Mouse (Mus musculus): ENCODE data around the gene Tecpr1. TPM values are rescaled to one million over a fixed set of nuclear protein-coding genes. Genes with fewer than 3 reads are reported as not detected.

The Tecpr1 gene
- polyA plus RNA-seq, 1 experiment from 2014 or later, result 27.4 TPM

- Histone ChIP-seq H3K27me3 (no peaks in the 10 kb centered on the region), H3K4me3 (peak overlapping the region; percentile 99), H3K9me3 (no peaks in the 10 kb centered on the region), H3K36me3 (peaks cover 25% of the 10 kb centered on the region), H3K27ac (0 out of 2 replicates have a peak overlapping the region, but pooled peaks have one; percentile 60), H3K4me1 (peaks cover 43% of the 10 kb centered on the region), H3K4me2 (replicated peaks) (peak overlapping the region; percentile 72), H3K9ac (peak overlapping the region; percentile 50)
- 7% methylated on average over 2 of the region's 2 CpGs for WGBS
- ATAC-seq (ENCODE audit: insufficient number of reproducible peaks, insufficient read depth, low FRiP score, low TSS enrichment), result no peak
Observed at GRCm38 (mm10) chr5:144258687-144259086, 35.3 kb upstream of the Tecpr1 start.

GRCm38 (mm10) chr5:144258131-144258611, 34.8 kb upstream of the Tecpr1 start:
- ATAC-seq (ENCODE audit: insufficient number of reproducible peaks, insufficient read depth, low FRiP score, low TSS enrichment), result no peak
- Histone ChIP-seq H3K36me3 (peaks cover 20% of the 10 kb centered on the region), H3K4me1 (peaks cover 43% of the 10 kb centered on the region), H3K4me3 (peak overlapping the region; percentile 99), H3K27ac (0 out of 2 replicates have a peak overlapping the region, but pooled peaks have one; percentile 60), H3K9ac (peak overlapping the region; percentile 98), H3K27me3 (no peaks in the 10 kb centered on the region), H3K9me3 (no peaks in the 10 kb centered on the region), H3K4me2 (replicated peaks) (peak overlapping the region; percentile 72)
- WGBS, result 25% methylated on average over 14 of the region's 14 CpGs

GRCm38 (mm10) chr5:144257451-144258110, 34.2 kb upstream of the Tecpr1 start:
- H3K9me3 ChIP-seq, result no peaks in the 10 kb centered on the region
- no peaks in the 10 kb centered on the region for H3K27me3 ChIP-seq
- H3K36me3 ChIP-seq, result peaks cover 16% of the 10 kb centered on the region
- 0 out of 2 replicates have a peak overlapping the region, but pooled peaks have one; percentile 3 for H3K27ac ChIP-seq
- ATAC-seq (ENCODE audit: insufficient number of reproducible peaks, insufficient read depth, low FRiP score, low TSS enrichment), result no peak
- peak overlapping the region; percentile 72 for H3K4me2 ChIP-seq (replicated peaks)
- 66% methylated on average over 3 of the region's 3 CpGs for WGBS
- peak overlapping the region; percentile 99 for H3K4me3 ChIP-seq
- H3K9ac ChIP-seq, result peak overlapping the region; percentile 98
- peaks cover 43% of the 10 kb centered on the region for H3K4me1 ChIP-seq

GRCm38 (mm10) chr5:144256888-144257287, 33.5 kb upstream of the Tecpr1 start:
- H3K36me3 ChIP-seq, result peaks cover 14% of the 10 kb centered on the region; the same call in 1 of the 2 replicates
- H3K4me1 ChIP-seq, result peaks cover 40% of the 10 kb centered on the region
- H3K9me3 ChIP-seq, result no peaks in the 10 kb centered on the region
- H3K27me3 ChIP-seq, result no peaks in the 10 kb centered on the region
- ATAC-seq (ENCODE audit: insufficient number of reproducible peaks, insufficient read depth, low FRiP score, low TSS enrichment), result no peak
- 28% methylated on average over 1 of the region's 1 CpGs for WGBS
- peak overlapping the region; percentile 95 for H3K27ac ChIP-seq
- H3K4me3 ChIP-seq, result peak overlapping the region; percentile 99
- H3K4me2 ChIP-seq (replicated peaks), result peak overlapping the region; percentile 72
- peak overlapping the region; percentile 98 for H3K9ac ChIP-seq

DNA sequence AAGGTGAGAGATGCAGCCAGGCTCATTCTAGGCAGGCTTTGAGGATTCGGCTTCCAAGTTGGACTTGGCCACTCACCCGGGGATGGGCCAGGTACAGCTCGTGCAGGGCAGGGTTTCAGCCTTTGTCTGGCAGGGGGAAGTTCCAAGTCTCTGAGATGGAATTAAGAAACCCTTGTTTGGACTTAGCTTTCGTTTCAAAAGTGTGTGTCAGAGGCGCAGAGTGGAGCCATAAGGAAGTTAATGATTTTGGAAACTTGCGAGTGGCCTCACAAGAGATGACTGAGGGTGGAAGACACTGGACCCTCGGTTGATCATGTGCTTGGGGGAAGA, 33.1 kb upstream of the Tecpr1 start:
- peaks cover 14% of the 10 kb centered on the region; the same call in 1 of the 2 replicates for H3K36me3 ChIP-seq
- peak overlapping the region; percentile 99 for H3K4me3 ChIP-seq
- no peaks in the 10 kb centered on the region for H3K27me3 ChIP-seq
- no peaks in the 10 kb centered on the region for H3K9me3 ChIP-seq
- peak overlapping the region; percentile 72 for H3K4me2 ChIP-seq (replicated peaks)
- peaks cover 37% of the 10 kb centered on the region for H3K4me1 ChIP-seq
- peak overlapping the region; percentile 95 for H3K27ac ChIP-seq
- WGBS, result 13% methylated on average over 7 of the region's 7 CpGs
- no peak for ATAC-seq (ENCODE audit: insufficient number of reproducible peaks, insufficient read depth, low FRiP score, low TSS enrichment)
- H3K9ac ChIP-seq, result peak overlapping the region; percentile 98

DNA sequence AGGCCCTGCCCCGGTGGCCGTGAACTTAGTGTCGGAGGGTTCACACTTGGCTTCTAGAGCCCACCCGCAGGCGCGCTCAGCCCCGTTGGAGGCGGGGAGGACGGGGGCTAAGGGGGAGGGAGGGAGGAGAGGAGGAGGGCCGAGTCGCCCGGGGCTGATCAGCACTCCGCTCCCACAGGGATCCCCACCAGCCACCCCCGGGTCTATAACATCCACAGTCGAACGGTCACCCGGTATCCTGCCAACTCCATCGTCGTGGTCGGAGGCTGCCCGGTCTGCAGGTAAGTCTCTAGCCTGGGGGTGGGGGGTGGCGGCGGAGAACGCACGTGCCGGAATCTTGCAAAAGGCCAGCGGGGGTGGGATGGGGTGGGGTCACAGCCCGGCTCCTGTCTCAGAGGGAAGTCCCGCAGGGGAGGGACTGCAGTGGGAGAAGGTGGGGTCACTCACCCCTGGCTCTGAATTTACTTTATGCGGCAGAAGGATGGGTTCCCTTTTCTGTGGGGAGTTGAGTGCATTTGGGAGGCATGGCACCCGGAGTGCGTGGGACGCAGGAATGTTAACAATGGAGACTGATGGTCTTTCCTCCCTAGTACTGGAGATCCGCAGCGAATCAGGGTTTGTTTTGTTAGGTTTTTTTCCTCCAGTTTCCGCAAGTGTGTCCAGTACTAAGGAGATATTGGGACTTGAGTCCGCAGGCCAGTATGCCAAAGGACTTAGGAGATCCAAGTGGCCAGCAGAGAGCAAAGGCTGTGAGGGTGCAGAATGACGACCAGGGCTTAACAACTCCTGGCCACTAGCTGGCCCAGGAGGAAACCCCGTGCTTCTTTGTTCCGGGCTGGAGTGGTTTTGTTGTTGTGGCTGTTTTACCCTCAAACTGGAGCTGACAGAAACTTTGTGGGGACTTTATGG, 32.5 kb upstream of the Tecpr1 start:
- peaks cover 34% of the 10 kb centered on the region for H3K4me1 ChIP-seq
- peak overlapping the region; percentile 95 for H3K27ac ChIP-seq
- peak; percentile 36; the same call in 1 of the 2 replicates for ATAC-seq (ENCODE audit: insufficient number of reproducible peaks, insufficient read depth, low FRiP score, low TSS enrichment)

DNA sequence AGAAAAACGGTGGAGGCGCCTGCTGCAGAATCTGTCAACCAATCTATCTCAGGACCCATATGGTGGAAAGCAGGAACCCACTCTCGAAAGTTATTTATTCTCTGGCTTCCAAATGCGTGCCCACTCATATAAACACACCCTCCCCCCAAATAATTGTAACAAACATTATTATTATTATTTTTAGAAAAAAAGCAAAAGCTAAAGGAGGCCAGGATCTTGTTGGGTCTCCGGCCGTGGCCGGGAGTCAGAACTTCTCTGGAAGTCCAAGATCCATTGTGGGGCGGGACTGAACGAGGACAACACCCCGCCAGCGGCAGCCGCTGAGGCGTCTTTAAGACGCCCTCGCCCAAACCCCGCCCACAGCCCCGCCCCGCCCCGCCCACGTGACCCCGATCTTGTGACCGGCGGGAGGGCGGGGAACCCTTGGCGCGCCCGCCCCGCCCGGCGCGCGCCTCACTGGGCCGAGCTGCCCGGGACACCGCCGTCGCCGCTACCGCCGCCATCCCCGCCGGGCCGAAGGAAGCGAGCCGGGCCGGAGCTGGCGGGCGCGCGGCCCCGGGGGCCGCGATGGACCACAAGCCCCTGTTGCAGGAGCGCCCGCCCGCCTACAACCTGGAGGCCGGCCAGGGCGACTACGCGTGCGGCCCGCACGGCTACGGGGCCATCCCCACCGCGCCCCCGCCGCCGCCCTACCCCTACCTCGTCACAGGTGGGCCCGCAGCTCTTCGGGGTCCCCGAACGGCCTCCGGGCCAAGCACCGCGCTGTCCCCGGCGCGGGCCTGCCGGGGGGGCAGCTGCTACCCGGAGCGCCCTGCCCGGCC, 31.6 kb upstream of the Tecpr1 start:
- WGBS, result under 1% methylated on average over 64 of the region's 84 CpGs
- Histone ChIP-seq H3K9me3 (0 out of 2 replicates have a peak, but pooled peaks cover 2% of the 10 kb centered on the region), H3K9ac (peak overlapping the region; percentile 98), H3K4me2 (replicated peaks) (peak overlapping the region; percentile 72), H3K4me3 (peak overlapping the region; percentile 99), H3K36me3 (peaks cover 9% of the 10 kb centered on the region; the same call in 1 of the 2 replicates), H3K27ac (peak overlapping the region; percentile 95), H3K27me3 (no peaks in the 10 kb centered on the region), H3K4me1 (peaks cover 34% of the 10 kb centered on the region)
- peak; percentile 70 for ATAC-seq (ENCODE audit: insufficient number of reproducible peaks, insufficient read depth, low FRiP score, low TSS enrichment)

More for the DNA sequence above, 32.5 kb upstream of the Tecpr1 start:
- Histone ChIP-seq H3K9me3 (no peaks in the 10 kb centered on the region), H3K27me3 (no peaks in the 10 kb centered on the region), H3K36me3 (peaks cover 14% of the 10 kb centered on the region; the same call in 1 of the 2 replicates), H3K4me3 (peak overlapping the region; percentile 99), H3K9ac (peak overlapping the region; percentile 98), H3K4me2 (replicated peaks) (peak overlapping the region; percentile 72)
- WGBS, result under 1% methylated on average over 40 of the region's 40 CpGs

- Histone ChIP-seq H3K9me3 (0 out of 2 replicates have a peak, but pooled peaks cover 4% of the 10 kb centered on the region), H3K36me3 (peaks cover 7% of the 10 kb centered on the region; the same call in 1 of the 2 replicates), H3K4me1 (peaks cover 32% of the 10 kb centered on the region), H3K9ac (no peak overlapping the region), H3K4me2 (replicated peaks) (peak overlapping the region; percentile 72), H3K27me3 (no peaks in the 10 kb centered on the region), H3K27ac (no peak overlapping the region), H3K4me3 (peak overlapping the region; percentile 99)
- 53% methylated on average over 16 of the region's 16 CpGs for WGBS
- no peak for ATAC-seq (ENCODE audit: insufficient number of reproducible peaks, insufficient read depth, low FRiP score, low TSS enrichment)
Observed at GRCm38 (mm10) chr5:144254122-144254810, 30.9 kb upstream of the Tecpr1 start.

DNA sequence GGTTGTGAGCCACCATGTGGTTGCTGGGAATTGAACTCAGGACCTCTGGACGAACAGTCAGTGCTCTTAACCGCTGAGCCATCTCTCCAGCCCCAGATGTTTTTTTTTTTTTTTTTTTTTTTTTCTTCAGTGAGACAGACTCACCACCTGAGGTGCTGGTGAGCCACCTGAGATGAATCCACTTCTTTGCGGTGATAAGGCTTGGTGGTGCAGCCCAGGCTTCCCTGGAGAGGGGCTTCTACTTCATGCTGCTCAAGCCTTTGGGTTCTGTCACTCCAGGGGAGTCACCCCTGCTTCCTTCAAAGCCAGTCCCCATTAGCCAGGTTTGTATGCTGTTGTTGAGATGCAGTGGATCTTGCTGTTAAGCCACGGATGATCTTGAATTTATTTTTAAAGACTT, 29.8 kb upstream of the Tecpr1 start:
- Histone ChIP-seq H3K27ac (no peak overlapping the region), H3K4me3 (no peak overlapping the region), H3K9me3 (0 out of 2 replicates have a peak, but pooled peaks cover 4% of the 10 kb centered on the region), H3K27me3 (no peaks in the 10 kb centered on the region), H3K4me1 (peaks cover 22% of the 10 kb centered on the region), H3K36me3 (no peaks in the 10 kb centered on the region), H3K9ac (no peak overlapping the region), H3K4me2 (replicated peaks) (no peak overlapping the region)
- no peak for ATAC-seq (ENCODE audit: insufficient number of reproducible peaks, insufficient read depth, low FRiP score, low TSS enrichment)
- 66% methylated on average over 4 of the region's 4 CpGs for WGBS

- Histone ChIP-seq H3K36me3 (no peaks in the 10 kb centered on the region), H3K4me1 (peaks cover 10% of the 10 kb centered on the region), H3K9me3 (0 out of 2 replicates have a peak, but pooled peaks cover 4% of the 10 kb centered on the region), H3K4me2 (replicated peaks) (no peak overlapping the region), H3K9ac (no peak overlapping the region), H3K4me3 (no peak overlapping the region), H3K27ac (no peak overlapping the region), H3K27me3 (no peaks in the 10 kb centered on the region)
- ATAC-seq (ENCODE audit: insufficient number of reproducible peaks, insufficient read depth, low FRiP score, low TSS enrichment), result no peak
- WGBS, result 92% methylated on average over 13 of the region's 13 CpGs
Observed at GRCm38 (mm10) chr5:144251876-144252577, 28.6 kb upstream of the Tecpr1 start.

All from embryonic facial prominence, embryonic 12.5 days (tissue).